Mouse (Mus musculus): ENCODE data around the gene Lsm2. TPM values are rescaled to one million over a fixed set of nuclear protein-coding genes. Genes with fewer than 3 reads are reported as not detected.
"Not testable (repeated sequence)": the region's sequence is repeated elsewhere in the genome, so short reads cannot be mapped to it uniquely, and the experiment has no call there.

Lsm2 gene
- polyA plus RNA-seq, 1 experiment from 2014 or later = 150 TPM

DNA sequence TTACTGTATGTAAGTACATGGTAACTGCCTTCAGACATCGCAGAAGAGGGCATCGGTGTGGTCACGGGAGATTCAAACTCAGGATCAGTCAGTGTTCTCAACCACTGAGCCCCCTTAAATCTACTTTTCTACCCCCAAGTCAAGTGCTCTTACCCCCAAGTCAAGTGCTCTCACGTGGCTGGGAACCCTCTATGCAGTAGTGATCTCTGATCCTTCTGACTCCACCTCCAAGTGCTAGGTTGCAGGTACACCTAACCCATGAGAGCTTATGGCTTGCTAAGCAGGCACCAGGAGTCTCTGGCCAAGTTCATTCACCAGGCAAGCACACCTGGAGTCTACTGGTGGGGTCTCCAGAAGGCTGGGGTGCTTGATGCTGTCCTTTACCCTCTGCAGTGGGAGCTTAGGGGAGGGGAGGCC lies 32.1 kb upstream of the Lsm2 start:
- peaks cover 18% of the 10 kb centered on the region for H3K36me3 ChIP-seq
- no peaks in the 10 kb centered on the region for H3K9me3 ChIP-seq
- ATAC-seq (ENCODE audit: low FRiP score, low read depth) = no peak

DNA sequence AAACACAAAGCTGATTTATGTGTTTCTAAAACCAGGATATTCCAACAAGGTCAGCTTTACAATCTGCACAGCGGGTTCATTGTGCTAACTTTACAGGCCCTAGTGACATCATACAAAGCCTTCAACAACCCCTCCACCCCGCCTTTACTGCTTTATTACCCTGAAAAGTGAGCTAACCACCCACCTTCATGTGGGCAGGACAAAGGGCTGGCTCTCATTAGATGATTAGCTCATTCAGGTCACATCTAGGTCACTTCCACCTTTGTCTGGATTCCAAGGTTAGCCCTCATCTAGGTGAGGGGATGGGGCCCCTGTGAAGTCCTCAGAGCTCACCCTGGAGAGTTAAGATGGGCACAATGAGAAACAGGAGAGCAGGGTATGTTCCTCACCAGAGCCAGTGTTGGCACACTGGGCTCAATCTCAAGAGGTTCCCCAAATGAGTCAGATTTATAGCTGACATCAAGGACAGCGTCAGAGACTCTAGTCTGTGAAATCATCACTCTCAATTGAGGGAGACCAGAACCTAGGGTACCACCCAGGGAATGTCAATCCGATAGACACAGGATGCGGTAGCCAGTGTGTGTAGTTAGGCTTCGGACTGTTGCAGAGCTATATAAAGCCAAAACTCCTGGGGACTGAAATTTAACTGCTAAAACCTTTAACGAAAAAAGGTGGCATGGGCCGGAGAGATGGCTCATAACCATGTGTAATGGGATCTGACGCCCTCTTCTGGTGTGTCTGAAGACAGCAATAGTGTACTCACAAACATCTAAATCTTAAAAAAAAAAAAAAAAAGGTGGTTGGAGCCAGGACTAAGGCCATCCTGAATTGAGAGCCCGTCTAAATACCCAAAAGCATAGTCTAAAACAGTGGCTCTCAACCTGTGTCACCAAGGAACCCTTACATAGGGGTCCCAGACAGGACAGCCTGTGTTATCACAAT lies 30.9 kb upstream of the Lsm2 start:
- peaks cover 9% of the 10 kb centered on the region; the same call in 1 of the 2 replicates for H3K4me1 ChIP-seq
- 15% methylated on average over 10 of the region's 10 CpGs for WGBS
- no peaks in the 10 kb centered on the region for H3K9me3 ChIP-seq
- H3K36me3 ChIP-seq = peaks cover 18% of the 10 kb centered on the region
- peak overlapping the region; percentile 84 for H3K4me2 ChIP-seq (replicated peaks)
- no peak for ATAC-seq (ENCODE audit: low FRiP score, low read depth)
- H3K27me3 ChIP-seq (replicated peaks) = peaks cover 12% of the 10 kb centered on the region
- peak overlapping the region; percentile 75 for H3K27ac ChIP-seq
- peak overlapping the region; percentile 93 for H3K9ac ChIP-seq
- H3K4me3 ChIP-seq = peak overlapping the region; percentile 70

More for the DNA sequence above, 32.1 kb upstream of the Lsm2 start:
- no peaks in the 10 kb centered on the region for H3K27me3 ChIP-seq (replicated peaks)
- H3K27ac ChIP-seq = no peak overlapping the region
- H3K4me3 ChIP-seq = no peak overlapping the region; the same call in 1 of the 2 replicates
- H3K4me1 ChIP-seq = peaks cover 9% of the 10 kb centered on the region; the same call in 1 of the 2 replicates
- peak overlapping the region; percentile 26 for H3K4me2 ChIP-seq (replicated peaks)
- 34% methylated on average over 4 of the region's 4 CpGs for WGBS
- no peak overlapping the region for H3K9ac ChIP-seq

DNA sequence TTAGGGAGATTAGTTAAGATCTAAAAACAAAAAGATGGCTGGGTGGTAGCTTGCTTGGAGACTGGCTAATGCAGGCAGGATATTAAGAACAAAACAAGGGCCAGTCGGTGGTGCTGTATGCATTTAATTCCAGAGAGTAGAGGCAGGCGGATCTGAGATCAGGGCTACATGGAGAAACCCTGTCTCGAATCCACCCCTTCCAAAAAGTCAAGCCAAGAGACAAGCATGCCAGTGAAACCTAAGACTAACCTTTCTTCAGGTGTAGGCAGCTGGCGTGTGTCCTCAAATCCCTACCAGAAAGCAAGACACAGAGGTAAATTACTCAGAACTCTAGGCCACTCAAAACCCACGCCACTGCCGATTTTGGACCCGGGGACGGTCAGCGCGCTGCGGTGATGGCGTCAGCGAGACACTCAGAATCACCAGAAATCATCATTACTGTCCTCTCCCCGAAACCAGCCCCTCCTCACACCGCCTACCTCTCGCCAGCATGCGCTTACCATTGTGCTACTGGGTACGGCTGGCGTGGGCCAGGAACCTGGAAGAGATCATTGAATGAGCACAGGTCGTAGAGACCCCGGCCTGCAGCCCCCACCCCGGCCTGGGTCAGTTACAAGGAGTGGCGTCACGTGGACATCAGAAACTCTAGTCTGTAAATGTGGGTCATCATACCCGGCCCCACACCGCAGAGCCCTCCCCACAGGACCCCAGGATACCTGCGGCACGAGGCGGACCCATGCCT lies 29.9 kb upstream of the Lsm2 start:
- under 1% methylated on average over 29 of the region's 29 CpGs for WGBS
- Histone ChIP-seq H3K27ac (peak overlapping the region; percentile 75), H3K4me2 (replicated peaks) (peak overlapping the region; percentile 84), H3K4me1 (peaks cover 9% of the 10 kb centered on the region; the same call in 1 of the 2 replicates), H3K27me3 (replicated peaks) (peaks cover 15% of the 10 kb centered on the region), H3K9me3 (no peaks in the 10 kb centered on the region), H3K9ac (peak overlapping the region; percentile 93), H3K36me3 (peaks cover 18% of the 10 kb centered on the region), H3K4me3 (peak overlapping the region; percentile 70)
- peak; percentile 67 for ATAC-seq (ENCODE audit: low FRiP score, low read depth)

DNA sequence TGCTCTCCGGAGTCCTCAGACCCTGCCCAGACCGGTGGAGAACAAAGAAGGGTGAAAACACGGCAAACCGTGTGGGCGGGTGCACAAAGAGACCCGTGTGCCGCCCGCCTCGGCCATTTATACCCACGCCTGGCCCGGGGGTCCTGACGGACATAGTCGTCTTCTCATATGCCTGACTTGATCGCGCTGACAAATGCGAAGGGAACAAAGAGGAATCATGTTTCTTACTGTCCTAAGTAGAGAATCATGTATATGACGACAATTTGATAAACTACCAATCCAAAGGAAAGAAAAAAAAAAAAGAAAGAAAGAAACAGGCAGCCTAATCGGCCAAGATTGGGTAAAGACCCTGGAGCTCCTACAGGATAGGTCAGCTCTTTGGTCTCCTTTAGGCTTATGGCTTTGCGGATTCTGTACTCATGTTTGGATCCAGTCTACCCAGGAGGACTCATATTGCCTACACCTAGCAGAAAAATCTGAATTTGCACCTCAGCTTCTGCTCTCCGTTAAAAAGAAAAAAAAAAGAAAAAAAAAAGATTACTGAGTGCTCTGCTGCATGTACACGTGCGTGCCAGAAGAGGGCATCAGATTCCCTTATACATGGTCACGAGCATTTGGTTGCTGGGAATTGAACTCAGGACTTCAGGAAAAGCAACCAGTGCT lies 29.2 kb upstream of the Lsm2 start:
- H3K27ac ChIP-seq = peak overlapping the region; percentile 75
- peak overlapping the region; percentile 93 for H3K9ac ChIP-seq
- peak overlapping the region; percentile 70 for H3K4me3 ChIP-seq
- peaks cover 9% of the 10 kb centered on the region; the same call in 1 of the 2 replicates for H3K4me1 ChIP-seq
- H3K27me3 ChIP-seq (replicated peaks) = peaks cover 15% of the 10 kb centered on the region
- H3K4me2 ChIP-seq (replicated peaks) = peak overlapping the region; percentile 84
- ATAC-seq (ENCODE audit: low FRiP score, low read depth) = peak; percentile 85
- under 1% methylated on average over 23 of the region's 23 CpGs for WGBS
- no peaks in the 10 kb centered on the region for H3K9me3 ChIP-seq
- H3K36me3 ChIP-seq = peaks cover 18% of the 10 kb centered on the region

DNA sequence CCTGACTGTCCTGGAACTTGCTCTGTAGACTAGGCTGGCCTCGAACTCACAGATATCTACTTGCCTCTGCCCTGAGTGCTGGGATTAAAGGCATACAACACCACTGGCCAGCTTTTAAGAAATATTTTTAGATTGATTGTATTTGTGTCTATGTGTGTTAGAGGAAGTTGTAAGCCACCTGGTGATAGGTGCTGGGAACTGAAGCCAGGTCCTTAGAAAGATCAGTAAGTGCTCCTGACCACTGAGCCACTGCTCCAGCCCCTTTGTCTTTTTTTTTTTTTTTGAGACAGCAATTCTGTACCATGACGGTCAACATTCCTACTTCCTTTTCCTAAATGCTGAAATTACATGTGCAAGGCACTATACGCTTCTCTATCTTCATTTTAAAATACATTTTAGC lies 28.4 kb upstream of the Lsm2 start:
- Histone ChIP-seq H3K27me3 (replicated peaks) (peaks cover 15% of the 10 kb centered on the region), H3K4me1 (peaks cover 9% of the 10 kb centered on the region; the same call in 1 of the 2 replicates), H3K9ac (no peak overlapping the region), H3K9me3 (no peaks in the 10 kb centered on the region), H3K4me3 (no peak overlapping the region), H3K36me3 (peaks cover 18% of the 10 kb centered on the region), H3K4me2 (replicated peaks) (peak overlapping the region; percentile 84), H3K27ac (no peak overlapping the region)
- ATAC-seq (ENCODE audit: low FRiP score, low read depth) = no peak
- 93% methylated on average over 3 of the region's 3 CpGs for WGBS

DNA sequence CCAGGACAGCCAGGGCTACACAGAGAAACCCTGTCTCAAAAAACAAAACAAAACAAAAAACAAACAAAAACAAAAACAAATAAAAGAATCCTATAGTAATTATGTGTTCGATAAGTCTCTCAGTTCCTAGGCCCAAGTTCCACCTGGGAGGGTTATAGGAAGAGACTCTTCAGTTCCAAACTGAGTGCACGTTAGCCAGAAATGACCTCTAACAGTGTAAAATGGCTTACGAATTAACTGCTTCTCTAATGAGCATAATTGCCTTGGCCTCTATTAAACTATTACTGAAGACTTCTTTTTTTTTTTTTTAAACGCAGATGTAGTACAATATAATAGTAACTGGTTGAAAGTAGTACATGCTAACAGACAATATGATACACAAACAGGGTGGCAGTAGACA lies 27.8 kb upstream of the Lsm2 start:
- Histone ChIP-seq H3K4me2 (replicated peaks) (no peak overlapping the region), H3K36me3 (peaks cover 18% of the 10 kb centered on the region), H3K27ac (no peak overlapping the region), H3K9ac (no peak overlapping the region), H3K4me3 (no peak overlapping the region), H3K4me1 (peaks cover 9% of the 10 kb centered on the region; the same call in 1 of the 2 replicates), H3K27me3 (replicated peaks) (peaks cover 15% of the 10 kb centered on the region), H3K9me3 (no peaks in the 10 kb centered on the region)
- ATAC-seq (ENCODE audit: low FRiP score, low read depth) = no peak
- WGBS = 94% methylated on average over 4 of the region's 4 CpGs

DNA sequence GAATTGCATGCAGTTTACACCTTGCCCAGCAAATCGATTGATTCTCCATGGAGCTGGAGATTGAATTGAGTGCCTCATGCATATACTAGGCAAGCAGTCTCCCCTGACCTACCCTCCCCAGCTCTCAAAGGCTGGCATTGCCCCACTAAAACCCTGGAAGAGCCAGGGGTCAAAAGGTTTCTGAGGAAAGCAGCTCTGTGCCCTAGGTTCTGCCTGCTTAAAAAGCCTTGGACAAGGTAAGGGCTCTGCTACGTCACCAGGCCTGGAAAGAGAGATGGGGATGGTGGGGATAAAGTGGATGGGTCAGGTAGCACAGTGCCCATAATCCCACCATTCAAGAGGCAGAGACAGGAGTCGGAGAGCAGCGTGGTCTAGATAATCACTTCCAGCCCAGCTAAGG lies 26.8 kb upstream of the Lsm2 start:
- Histone ChIP-seq H3K27me3 (replicated peaks) (peaks cover 15% of the 10 kb centered on the region), H3K4me1 (peaks cover 14% of the 10 kb centered on the region), H3K36me3 (peaks cover 12% of the 10 kb centered on the region), H3K9ac (no peak overlapping the region), H3K9me3 (no peaks in the 10 kb centered on the region), H3K4me3 (no peak overlapping the region), H3K4me2 (replicated peaks) (no peak overlapping the region), H3K27ac (no peak overlapping the region)
- WGBS = 82% methylated on average over 4 of the region's 4 CpGs
- ATAC-seq (ENCODE audit: low FRiP score, low read depth) = no peak

DNA sequence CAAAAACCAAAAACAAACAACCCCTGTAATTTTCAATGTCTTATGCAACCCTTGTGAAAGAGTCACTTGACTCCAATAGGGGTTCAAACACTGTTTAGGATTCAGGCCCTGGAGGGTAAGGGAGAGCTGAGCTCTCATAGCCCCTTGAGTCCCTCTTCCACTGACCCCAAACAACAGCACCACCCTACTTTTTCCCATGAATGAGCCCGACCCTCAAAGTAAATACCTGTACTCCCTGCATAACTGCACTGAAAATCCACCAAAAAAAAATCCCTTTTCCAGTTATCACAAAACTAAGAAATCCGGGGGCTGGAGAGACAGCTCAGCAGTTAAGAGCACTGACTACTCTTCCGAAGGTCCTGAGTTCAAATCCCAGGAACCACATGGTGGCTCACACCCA lies 25.8 kb upstream of the Lsm2 start:
- Histone ChIP-seq H3K4me3 (no peak overlapping the region), H3K4me2 (replicated peaks) (no peak overlapping the region), H3K27me3 (replicated peaks) (peaks cover 15% of the 10 kb centered on the region), H3K9ac (no peak overlapping the region), H3K9me3 (no peaks in the 10 kb centered on the region), H3K36me3 (peaks cover 1% of the 10 kb centered on the region), H3K27ac (no peak overlapping the region), H3K4me1 (peaks cover 10% of the 10 kb centered on the region)
- no peak for ATAC-seq (ENCODE audit: low FRiP score, low read depth)
- WGBS = 84% methylated on average over 3 of the region's 3 CpGs

DNA sequence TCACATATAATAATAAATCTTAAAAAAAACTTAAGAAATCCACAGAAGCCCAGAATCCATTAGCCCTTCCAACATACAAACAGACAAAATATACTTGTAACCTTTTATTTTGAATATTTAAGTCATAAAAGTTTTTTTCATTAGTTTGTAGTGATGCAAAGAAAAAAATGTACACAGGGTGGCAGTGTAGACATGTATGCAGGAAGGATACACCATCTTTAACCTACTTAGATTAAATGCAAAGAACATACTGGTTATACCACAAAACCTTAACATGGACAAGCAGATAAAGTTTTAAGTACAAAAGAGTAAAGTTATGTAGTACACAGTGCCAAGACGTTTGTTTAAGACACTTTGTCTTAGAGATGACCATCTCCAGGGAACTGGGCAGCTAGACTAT lies 25.3 kb upstream of the Lsm2 start:
- Histone ChIP-seq H3K4me3 (no peak overlapping the region), H3K27ac (no peak overlapping the region), H3K27me3 (replicated peaks) (peaks cover 19% of the 10 kb centered on the region), H3K4me1 (peaks cover 9% of the 10 kb centered on the region), H3K4me2 (replicated peaks) (no peak overlapping the region), H3K9me3 (no peaks in the 10 kb centered on the region), H3K9ac (no peak overlapping the region), H3K36me3 (no peaks in the 10 kb centered on the region; the same call in 1 of the 2 replicates)
- ATAC-seq (ENCODE audit: low FRiP score, low read depth) = no peak
- 57% methylated on average over 1 of the region's 1 CpGs for WGBS

DNA sequence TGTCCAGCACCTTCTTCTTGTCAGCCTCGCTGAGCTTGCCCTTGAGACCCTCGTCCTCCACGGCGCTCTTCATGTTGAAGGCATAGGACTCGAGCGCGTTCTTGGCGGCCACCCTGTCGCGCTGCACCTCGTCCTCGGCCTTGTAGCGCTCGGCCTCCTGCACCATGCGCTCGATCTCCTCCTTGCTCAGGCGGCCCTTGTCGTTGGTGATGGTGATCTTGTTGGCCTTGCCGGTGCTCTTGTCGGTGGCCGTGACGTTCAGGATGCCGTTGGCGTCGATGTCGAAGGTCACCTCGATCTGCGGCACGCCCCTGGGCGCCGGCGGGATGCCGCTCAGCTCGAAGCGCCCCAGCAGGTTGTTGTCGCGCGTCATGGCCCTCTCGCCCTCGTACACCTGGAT lies 24.4 kb upstream of the Lsm2 start:
- H3K4me1 ChIP-seq; H3K27ac ChIP-seq; ATAC-seq (ENCODE audit: low FRiP score, low read depth); H3K4me3 ChIP-seq; H3K9ac ChIP-seq; H3K4me2 ChIP-seq (replicated peaks); H3K36me3 ChIP-seq; H3K9me3 ChIP-seq: not testable (repeated sequence)
- H3K27me3 ChIP-seq (replicated peaks) = peaks cover 20% of the 10 kb centered on the region
- WGBS = 19% methylated on average over 35 of the region's 40 CpGs

DNA sequence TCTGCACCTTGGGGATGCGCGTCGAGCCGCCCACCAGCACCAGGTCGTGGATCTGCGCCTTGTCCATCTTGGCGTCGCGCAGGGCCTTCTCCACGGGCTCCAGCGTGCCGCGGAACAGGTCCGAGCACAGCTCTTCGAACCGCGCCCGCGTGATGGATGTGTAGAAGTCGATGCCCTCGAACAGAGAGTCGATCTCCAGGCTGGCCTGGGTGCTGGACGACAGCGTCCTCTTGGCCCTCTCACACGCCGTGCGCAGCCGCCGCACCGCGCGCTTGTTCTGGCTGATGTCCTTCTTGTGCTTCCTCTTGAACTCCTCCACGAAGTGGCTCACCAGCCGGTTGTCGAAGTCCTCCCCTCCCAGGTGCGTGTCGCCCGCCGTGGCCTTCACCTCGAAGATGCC lies 23.7 kb upstream of the Lsm2 start:
- not testable (repeated sequence) for H3K9ac ChIP-seq; H3K4me2 ChIP-seq (replicated peaks); H3K9me3 ChIP-seq; H3K4me1 ChIP-seq; H3K27ac ChIP-seq; H3K4me3 ChIP-seq; ATAC-seq (ENCODE audit: low FRiP score, low read depth); H3K36me3 ChIP-seq
- peaks cover 20% of the 10 kb centered on the region for H3K27me3 ChIP-seq (replicated peaks)
- 36% methylated on average over 26 of the region's 40 CpGs for WGBS

DNA sequence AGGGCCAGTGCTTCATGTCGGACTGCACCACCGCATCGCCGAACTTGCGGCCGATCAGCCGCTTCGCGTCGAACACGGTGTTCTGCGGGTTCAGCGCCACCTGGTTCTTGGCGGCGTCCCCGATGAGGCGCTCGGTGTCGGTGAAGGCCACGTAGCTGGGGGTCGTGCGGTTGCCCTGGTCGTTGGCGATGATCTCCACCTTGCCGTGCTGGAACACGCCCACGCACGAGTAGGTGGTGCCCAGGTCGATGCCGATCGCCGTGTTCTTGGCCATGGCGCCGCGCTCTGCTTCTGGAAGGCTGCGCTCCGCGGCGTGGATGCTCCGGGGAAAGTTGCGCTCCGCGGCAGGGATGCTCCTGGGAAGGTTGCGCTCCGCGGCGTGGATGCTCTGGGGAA lies 22.9 kb upstream of the Lsm2 start:
- not testable (repeated sequence) for H3K36me3 ChIP-seq, H3K9me3 ChIP-seq, H3K9ac ChIP-seq, H3K4me1 ChIP-seq, H3K27ac ChIP-seq
- WGBS = 3% methylated on average over 33 of the region's 47 CpGs
- Histone ChIP-seq H3K4me2 (replicated peaks) (peak overlapping the region; percentile 78), H3K4me3 (peak overlapping the region; percentile 40), H3K27me3 (replicated peaks) (peaks cover 20% of the 10 kb centered on the region)
- ATAC-seq (ENCODE audit: low FRiP score, low read depth) = peak; percentile 71
